Mouse (Mus musculus): ENCODE measurements around the gene Ifi27l2a. TPM values are rescaled to one million over a fixed set of nuclear protein-coding genes. Genes with fewer than 3 reads are reported as not detected.
"Not testable (repeated sequence)": the region's sequence is repeated elsewhere in the genome, so short reads cannot be mapped to it uniquely, and the experiment has no call there.

The Ifi27l2a gene
- polyA plus RNA-seq, 1 experiment, result 731 TPM

GRCm38 (mm10) chr12:103482781-103483180, 39.3 kb upstream of the Ifi27l2a start:
- Histone ChIP-seq H3K27ac (ENCODE audit: insufficient read depth, low read length) (no peak overlapping the region), H3K4me3 (ENCODE audit: extremely low read depth, insufficient read depth, insufficient read length) (no peak overlapping the region), H3K4me1 (ENCODE audit: control insufficient read depth, insufficient read depth, insufficient read length) (no peaks in the 10 kb centered on the region), H3K36me3 (ENCODE audit: control insufficient read depth, insufficient read depth, low read length) (no peaks in the 10 kb centered on the region), H3K27me3 (ENCODE audit: control insufficient read depth, insufficient read depth, low read length) (no peaks in the 10 kb centered on the region)
- DNase-seq (ENCODE audit: low read depth in 1 of 2, low spot score in 2 of 2), result no peak
- TF ChIP-seq CTCF (IDR thresholded peaks at IDR 0.05; ENCODE audit: extremely low read depth, insufficient read depth, insufficient read length, insufficient replicate concordance), result no peak
- TF ChIP-seq POLR2A (IDR thresholded peaks at IDR 0.05; ENCODE audit: low read depth, low read length), result no peak
- 73% methylated on average over 2 of the region's 2 CpGs for WGBS

- TF ChIP-seq POLR2A (IDR thresholded peaks at IDR 0.05; ENCODE audit: low read depth, low read length) (no peak), CTCF (IDR thresholded peaks at IDR 0.05; ENCODE audit: extremely low read depth, insufficient read depth, insufficient read length, insufficient replicate concordance) (no peak)
- Histone ChIP-seq H3K27ac (ENCODE audit: insufficient read depth, low read length) (no peak overlapping the region), H3K4me1 (ENCODE audit: control insufficient read depth, insufficient read depth, insufficient read length) (no peaks in the 10 kb centered on the region), H3K27me3 (ENCODE audit: control insufficient read depth, insufficient read depth, low read length) (no peaks in the 10 kb centered on the region), H3K36me3 (ENCODE audit: control insufficient read depth, insufficient read depth, low read length) (no peaks in the 10 kb centered on the region), H3K4me3 (ENCODE audit: extremely low read depth, insufficient read depth, insufficient read length) (no peak overlapping the region)
- DNase-seq (ENCODE audit: low read depth in 1 of 2, low spot score in 2 of 2), result no peak
- 70% methylated on average over 5 of the region's 5 CpGs for WGBS
Observed at GRCm38 (mm10) chr12:103481671-103482070, 38.2 kb upstream of the Ifi27l2a start.

GRCm38 (mm10) chr12:103477461-103478015, 34.1 kb upstream of the Ifi27l2a start:
- no peak for TF ChIP-seq POLR2A (IDR thresholded peaks at IDR 0.05; ENCODE audit: low read depth, low read length)
- TF ChIP-seq CTCF (IDR thresholded peaks at IDR 0.05; ENCODE audit: extremely low read depth, insufficient read depth, insufficient read length, insufficient replicate concordance), result no peak
- H3K27ac ChIP-seq (ENCODE audit: insufficient read depth, low read length), result no peak overlapping the region
- H3K4me1 ChIP-seq (ENCODE audit: control insufficient read depth, insufficient read depth, insufficient read length), result no peaks in the 10 kb centered on the region
- H3K36me3 ChIP-seq (ENCODE audit: control insufficient read depth, insufficient read depth, low read length), result no peaks in the 10 kb centered on the region
- H3K27me3 ChIP-seq (ENCODE audit: control insufficient read depth, insufficient read depth, low read length), result no peaks in the 10 kb centered on the region
- WGBS, result 81% methylated on average over 7 of the region's 7 CpGs
- DNase-seq (ENCODE audit: low read depth in 1 of 2, low spot score in 2 of 2), result no peak
- H3K4me3 ChIP-seq (ENCODE audit: extremely low read depth, insufficient read depth, insufficient read length), result no peak overlapping the region

GRCm38 (mm10) chr12:103476779-103477389, 33.4 kb upstream of the Ifi27l2a start:
- Histone ChIP-seq H3K27ac (ENCODE audit: insufficient read depth, low read length) (no peak overlapping the region), H3K4me3 (ENCODE audit: extremely low read depth, insufficient read depth, insufficient read length) (no peak overlapping the region), H3K36me3 (ENCODE audit: control insufficient read depth, insufficient read depth, low read length) (no peaks in the 10 kb centered on the region), H3K27me3 (ENCODE audit: control insufficient read depth, insufficient read depth, low read length) (no peaks in the 10 kb centered on the region), H3K4me1 (ENCODE audit: control insufficient read depth, insufficient read depth, insufficient read length) (no peaks in the 10 kb centered on the region)
- no peak for TF ChIP-seq POLR2A (IDR thresholded peaks at IDR 0.05; ENCODE audit: low read depth, low read length)
- TF ChIP-seq CTCF (IDR thresholded peaks at IDR 0.05; ENCODE audit: extremely low read depth, insufficient read depth, insufficient read length, insufficient replicate concordance), result no peak
- no peak for DNase-seq (ENCODE audit: low read depth in 1 of 2, low spot score in 2 of 2)
- 88% methylated on average over 1 of the region's 1 CpGs for WGBS

- Histone ChIP-seq H3K4me1 (ENCODE audit: control insufficient read depth, insufficient read depth, insufficient read length) (no peaks in the 10 kb centered on the region), H3K27ac (ENCODE audit: insufficient read depth, low read length) (no peak overlapping the region), H3K27me3 (ENCODE audit: control insufficient read depth, insufficient read depth, low read length) (no peaks in the 10 kb centered on the region), H3K36me3 (ENCODE audit: control insufficient read depth, insufficient read depth, low read length) (no peaks in the 10 kb centered on the region), H3K4me3 (ENCODE audit: extremely low read depth, insufficient read depth, insufficient read length) (no peak overlapping the region)
- WGBS, result 51% methylated on average over 2 of the region's 2 CpGs
- TF ChIP-seq CTCF (IDR thresholded peaks at IDR 0.05; ENCODE audit: extremely low read depth, insufficient read depth, insufficient read length, insufficient replicate concordance) (no peak), POLR2A (IDR thresholded peaks at IDR 0.05; ENCODE audit: low read depth, low read length) (no peak)
- DNase-seq (ENCODE audit: low read depth in 1 of 2, low spot score in 2 of 2), result no peak
Observed at GRCm38 (mm10) chr12:103474481-103474880, 31.0 kb upstream of the Ifi27l2a start.

GRCm38 (mm10) chr12:103457140-103457539, 13.7 kb upstream of the Ifi27l2a start, which contains the start of gene Ifi27l2b:
Gene Ifi27l2b (minus strand): TSS chr12:103457223.
- 63% methylated on average over 3 of the region's 3 CpGs for WGBS
- no peak for TF ChIP-seq CTCF (IDR thresholded peaks at IDR 0.05; ENCODE audit: extremely low read depth, insufficient read depth, insufficient read length, insufficient replicate concordance)
- no peak for TF ChIP-seq POLR2A (IDR thresholded peaks at IDR 0.05; ENCODE audit: low read depth, low read length)
- DNase-seq (ENCODE audit: low read depth in 1 of 2, low spot score in 2 of 2), result no peak

GRCm38 (mm10) chr12:103456727-103457126, 13.2 kb upstream of the Ifi27l2a start:
- not testable (repeated sequence) for H3K36me3 ChIP-seq (ENCODE audit: control insufficient read depth, insufficient read depth, low read length)

More at GRCm38 (mm10) chr12:103457140-103457539, 13.7 kb upstream of the Ifi27l2a start, which contains the start of gene Ifi27l2b:
- Histone ChIP-seq H3K4me3 (ENCODE audit: extremely low read depth, insufficient read depth, insufficient read length) (no peak within 1 kb of the TSS), H3K36me3 (ENCODE audit: control insufficient read depth, insufficient read depth, low read length) (no peaks in the 10 kb centered on the region), H3K27ac (ENCODE audit: insufficient read depth, low read length) (no peak within 1 kb of the TSS), H3K27me3 (ENCODE audit: control insufficient read depth, insufficient read depth, low read length) (no peaks in the 10 kb centered on the region), H3K4me1 (ENCODE audit: control insufficient read depth, insufficient read depth, insufficient read length) (no peaks in the 10 kb centered on the region)

More at GRCm38 (mm10) chr12:103456727-103457126, 13.2 kb upstream of the Ifi27l2a start:
- DNase-seq (ENCODE audit: low read depth in 1 of 2, low spot score in 2 of 2); H3K4me1 ChIP-seq (ENCODE audit: control insufficient read depth, insufficient read depth, insufficient read length); H3K27me3 ChIP-seq (ENCODE audit: control insufficient read depth, insufficient read depth, low read length); H3K27ac ChIP-seq (ENCODE audit: insufficient read depth, low read length); H3K4me3 ChIP-seq (ENCODE audit: extremely low read depth, insufficient read depth, insufficient read length): not testable (repeated sequence)
- WGBS, result no CpG with 5 or more reads among the region's 1 CpGs

Data from spleen, adult 2 months (tissue).